Mouse (Mus musculus) C2C12 (cell line): ENCODE data around the gene Exd2.

ENCODE experiments used
- CEBPB ChIP-seq: IDR thresholded peaks from one replicate; pipeline ENCODE4 v1.6.1; 2011; ENCODE audit warnings: low read depth, mild to moderate bottlenecking, control low read depth, moderate library complexity
- CTCF ChIP-seq: IDR thresholded peaks from one replicate; pipeline ENCODE4 v1.5.1; 2011; ENCODE audit not compliant: control insufficient read depth, insufficient read depth, insufficient read length
- MAX ChIP-seq: IDR thresholded peaks from one replicate; pipeline ENCODE4 v1.6.1; 2011; ENCODE audit warnings: mild to moderate bottlenecking, control low read depth
- MYOD1 ChIP-seq: IDR thresholded peaks from one replicate; pipeline ENCODE4 v1.6.1; 2011; ENCODE audit warnings: low read depth; ENCODE audit not compliant: control insufficient read depth, insufficient read length
- USF1 ChIP-seq: IDR thresholded peaks from one replicate; pipeline ENCODE4 v1.6.1; 2011; ENCODE audit warnings: low read depth, mild to moderate bottlenecking, control low read depth, moderate library complexity

DNA sequence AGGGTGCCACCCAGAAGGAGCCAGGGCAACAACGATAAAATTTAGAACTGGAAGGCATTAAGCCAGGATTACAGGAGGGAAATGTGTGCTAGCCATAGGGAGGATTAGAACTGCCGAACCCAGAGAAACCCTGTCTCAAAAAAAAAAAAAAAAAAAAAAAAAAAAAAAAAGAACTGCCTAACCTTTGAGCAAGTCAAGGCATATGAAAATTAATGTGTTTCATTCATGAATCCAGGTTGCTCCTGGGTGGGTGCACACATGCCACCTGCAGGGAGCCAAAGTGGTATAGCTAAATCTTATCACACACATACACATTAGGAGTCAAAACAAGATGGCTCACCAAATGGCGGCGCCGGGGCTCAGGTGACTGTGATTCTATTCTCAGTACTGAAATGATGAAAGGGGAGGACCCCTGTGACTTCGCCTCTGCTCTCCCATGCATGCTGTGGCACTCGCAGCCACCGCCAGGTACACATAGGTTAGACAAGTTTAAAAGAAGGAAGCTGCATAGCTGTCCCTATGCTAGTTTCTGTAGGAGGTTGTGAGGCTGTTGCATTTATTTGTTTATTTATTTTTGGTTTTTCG lies 18.3 kb upstream of the Exd2 start:
- TF ChIP-seq CTCF = no peak
- TF ChIP-seq USF1 = no peak
- TF ChIP-seq MAX = no peak
- no peak for TF ChIP-seq CEBPB
- TF ChIP-seq MYOD1 = no peak
